Mouse (Mus musculus): Measurements from ENCODE around the gene Asb2.

DNA sequence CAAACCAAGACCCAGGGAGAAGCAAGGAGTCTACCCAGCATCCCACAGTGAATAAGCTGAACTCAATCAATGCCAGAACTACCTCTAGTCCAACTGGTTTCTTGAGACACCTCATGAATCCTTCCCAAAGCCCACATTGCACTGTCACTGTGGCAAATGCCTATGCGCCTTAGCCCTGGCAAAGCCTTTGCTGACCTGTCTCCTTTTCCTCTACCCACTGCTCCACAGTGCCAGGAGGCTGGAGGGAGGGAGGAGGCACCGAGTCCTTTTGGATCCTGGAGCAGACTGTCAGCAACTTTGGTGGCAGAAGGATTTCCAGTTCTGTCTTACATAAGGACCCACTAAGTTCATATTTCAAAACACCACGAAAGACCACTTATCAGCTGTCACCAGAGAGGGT lies 72.4 kb downstream of the Asb2 start:
- no peak for TF ChIP-seq CTCF (IDR thresholded peaks at IDR 0.05; ENCODE audit: insufficient read depth, low read length)
- no peak for TF ChIP-seq POLR2A (IDR thresholded peaks at IDR 0.05; ENCODE audit: borderline replicate concordance, extremely low read depth, low read depth, low read length)
